Mouse (Mus musculus) midbrain, embryonic 10.5 days (tissue): ENCODE measurements at regions not wholly inside any gene's neighbourhood (a gene's known extent, or its start where the extent isn't known, plus 50 kb on each side); places are given as distances from the start of the nearest gene placed in this dataset.

Experiments used
- DNase-seq: peaks from one replicate; pipeline ENCODE4 v3.0.0-alpha.2; 2017; ENCODE audit warnings: low spot score
- H3K27ac ChIP-seq: fragments of 300-500 bp; sonication (generic); replicated peaks from 2 replicates; pipeline ENCODE4 v1.5.1; 2016; ENCODE audit warnings: mild to moderate bottlenecking
- H3K27me3 ChIP-seq: fragments of 300-500 bp; sonication (generic); 2 replicates; pipeline ENCODE4 v1.6.1; 2016; ENCODE audit warnings: low read depth, mild to moderate bottlenecking; ENCODE audit not compliant: poor library complexity, severe bottlenecking
- H3K36me3 ChIP-seq: fragments of 300-500 bp; sonication (generic); 2 replicates; pipeline ENCODE4 v1.6.1; 2016; ENCODE audit warnings: mild to moderate bottlenecking, moderate library complexity
- H3K4me1 ChIP-seq: fragments of 300-500 bp; sonication (generic); 2 replicates; pipeline ENCODE4 v1.6.1; 2016
- H3K4me3 ChIP-seq: fragments of 300-500 bp; sonication (generic); 2 replicates; pipeline ENCODE4 v1.5.1; 2016; ENCODE audit warnings: mild to moderate bottlenecking, moderate library complexity
- H3K9me3 ChIP-seq: fragments of 300-500 bp; sonication (generic); replicated peaks from 2 replicates; pipeline ENCODE4 v1.6.1; 2016; ENCODE audit warnings: mild to moderate bottlenecking
- WGBS: fragments of 180-500 bp; shearing (Covaris S2); methylation state at CpG from one replicate; pipeline ENCODE4 v1.1.7; 2016; 5-methylcytosine and 5-hydroxymethylcytosine counted together

GRCm38 (mm10) chr8:10828580-10828979, 179.7 kb downstream of the Irs2 start:
- Histone ChIP-seq H3K9me3 (no peaks in the 10 kb centered on the region), H3K36me3 (no peaks in the 10 kb centered on the region), H3K4me1 (peaks cover 4% of the 10 kb centered on the region), H3K27me3 (0 out of 2 replicates have a peak, but pooled peaks cover 9% of the 10 kb centered on the region), H3K27ac (0 out of 2 replicates have a peak overlapping the region, but pooled peaks have one; percentile 9), H3K4me3 (no peak overlapping the region)
- 45% methylated on average over 9 of the region's 9 CpGs for WGBS
- no peak for DNase-seq

GRCm38 (mm10) chr8:10827560-10827959, 180.7 kb downstream of the Irs2 start:
- DNase-seq: no peak
- Histone ChIP-seq H3K4me1 (peaks cover 4% of the 10 kb centered on the region), H3K27ac (no peak overlapping the region), H3K4me3 (no peak overlapping the region), H3K9me3 (no peaks in the 10 kb centered on the region), H3K36me3 (no peaks in the 10 kb centered on the region), H3K27me3 (0 out of 2 replicates have a peak, but pooled peaks cover 9% of the 10 kb centered on the region)
- 91% methylated on average over 6 of the region's 6 CpGs for WGBS

GRCm38 (mm10) chr8:10825981-10826380, 182.3 kb downstream of the Irs2 start:
- 0 out of 2 replicates have a peak, but pooled peaks cover 9% of the 10 kb centered on the region for H3K27me3 ChIP-seq
- H3K9me3 ChIP-seq: no peaks in the 10 kb centered on the region
- no peak overlapping the region for H3K4me3 ChIP-seq
- H3K27ac ChIP-seq: no peak overlapping the region
- H3K36me3 ChIP-seq: no peaks in the 10 kb centered on the region
- no peak for DNase-seq
- peaks cover 4% of the 10 kb centered on the region for H3K4me1 ChIP-seq
- WGBS: 86% methylated on average over 4 of the region's 4 CpGs

GRCm38 (mm10) chr8:10825192-10825926, 182.9 kb downstream of the Irs2 start:
- DNase-seq: no peak
- WGBS: 88% methylated on average over 10 of the region's 10 CpGs
- Histone ChIP-seq H3K4me1 (peaks cover 4% of the 10 kb centered on the region), H3K9me3 (no peaks in the 10 kb centered on the region), H3K36me3 (no peaks in the 10 kb centered on the region), H3K4me3 (no peak overlapping the region), H3K27ac (no peak overlapping the region), H3K27me3 (0 out of 2 replicates have a peak, but pooled peaks cover 9% of the 10 kb centered on the region)

- no peak overlapping the region for H3K4me3 ChIP-seq
- no peaks in the 10 kb centered on the region for H3K36me3 ChIP-seq
- 81% methylated on average over 2 of the region's 2 CpGs for WGBS
- H3K27me3 ChIP-seq: no peaks in the 10 kb centered on the region
- no peak for DNase-seq
- no peaks in the 10 kb centered on the region for H3K9me3 ChIP-seq
- H3K4me1 ChIP-seq: no peaks in the 10 kb centered on the region
- no peak overlapping the region for H3K27ac ChIP-seq
Measured at GRCm38 (mm10) chr8:10821901-10822300, 186.4 kb downstream of the Irs2 start.

- Histone ChIP-seq H3K4me1 (peaks cover 13% of the 10 kb centered on the region), H3K9me3 (no peaks in the 10 kb centered on the region), H3K27me3 (no peaks in the 10 kb centered on the region), H3K4me3 (no peak overlapping the region), H3K27ac (no peak overlapping the region), H3K36me3 (no peaks in the 10 kb centered on the region)
- no peak for DNase-seq
- 91% methylated on average over 7 of the region's 7 CpGs for WGBS
Measured at GRCm38 (mm10) chr8:10814499-10814898, 193.8 kb downstream of the Irs2 start.

GRCm38 (mm10) chr8:10812060-10812670, 196.1 kb downstream of the Irs2 start:
- H3K27me3 ChIP-seq: no peaks in the 10 kb centered on the region
- H3K4me3 ChIP-seq: no peak overlapping the region
- 78% methylated on average over 10 of the region's 10 CpGs for WGBS
- peaks cover 15% of the 10 kb centered on the region for H3K4me1 ChIP-seq
- H3K36me3 ChIP-seq: no peaks in the 10 kb centered on the region
- DNase-seq: no peak
- peak overlapping the region; percentile 23; the same call in 1 of the 2 replicates for H3K27ac ChIP-seq
- no peaks in the 10 kb centered on the region for H3K9me3 ChIP-seq

GRCm38 (mm10) chr8:10807040-10807439, 201.2 kb downstream of the Irs2 start:
- H3K27ac ChIP-seq: 0 out of 2 replicates have a peak overlapping the region, but pooled peaks have one; percentile 38
- no peaks in the 10 kb centered on the region for H3K36me3 ChIP-seq
- H3K4me3 ChIP-seq: no peak overlapping the region
- WGBS: 91% methylated on average over 5 of the region's 5 CpGs
- no peaks in the 10 kb centered on the region for H3K9me3 ChIP-seq
- DNase-seq: no peak
- peaks cover 8% of the 10 kb centered on the region; the same call in 1 of the 2 replicates for H3K27me3 ChIP-seq
- H3K4me1 ChIP-seq: peaks cover 48% of the 10 kb centered on the region

- peaks cover 8% of the 10 kb centered on the region; the same call in 1 of the 2 replicates for H3K27me3 ChIP-seq
- WGBS: 3% methylated on average over 23 of the region's 25 CpGs
- no peaks in the 10 kb centered on the region for H3K36me3 ChIP-seq
- H3K4me1 ChIP-seq: peaks cover 42% of the 10 kb centered on the region
- peak overlapping the region; percentile 84 for H3K27ac ChIP-seq
- H3K9me3 ChIP-seq: no peaks in the 10 kb centered on the region
- H3K4me3 ChIP-seq: peak overlapping the region; percentile 11; the same call in 1 of the 2 replicates
- DNase-seq: peak; percentile 77
Measured at GRCm38 (mm10) chr8:10805405-10806151, 202.7 kb downstream of the Irs2 start.

GRCm38 (mm10) chr8:10804974-10805373, 203.3 kb downstream of the Irs2 start:
- H3K27me3 ChIP-seq: peaks cover 8% of the 10 kb centered on the region; the same call in 1 of the 2 replicates
- H3K27ac ChIP-seq: peak overlapping the region; percentile 84
- peaks cover 42% of the 10 kb centered on the region for H3K4me1 ChIP-seq
- no peaks in the 10 kb centered on the region for H3K36me3 ChIP-seq
- peak; percentile 29 for DNase-seq
- WGBS: 38% methylated on average over 3 of the region's 3 CpGs
- no peaks in the 10 kb centered on the region for H3K9me3 ChIP-seq
- H3K4me3 ChIP-seq: peak overlapping the region; percentile 11; the same call in 1 of the 2 replicates

GRCm38 (mm10) chr8:10802003-10802402, 206.3 kb downstream of the Irs2 start:
- Histone ChIP-seq H3K4me3 (no peak overlapping the region), H3K27me3 (peaks cover 8% of the 10 kb centered on the region; the same call in 1 of the 2 replicates), H3K9me3 (no peaks in the 10 kb centered on the region), H3K27ac (peak overlapping the region; percentile 38), H3K36me3 (no peaks in the 10 kb centered on the region), H3K4me1 (peaks cover 43% of the 10 kb centered on the region)
- DNase-seq: no peak

- Histone ChIP-seq H3K9me3 (no peaks in the 10 kb centered on the region), H3K27ac (peak overlapping the region; percentile 38), H3K4me3 (no peak overlapping the region), H3K27me3 (peaks cover 4% of the 10 kb centered on the region; the same call in 1 of the 2 replicates), H3K36me3 (no peaks in the 10 kb centered on the region), H3K4me1 (peaks cover 39% of the 10 kb centered on the region)
- no peak for DNase-seq
- WGBS: 84% methylated on average over 5 of the region's 5 CpGs
Measured at GRCm38 (mm10) chr8:10801580-10801979, 206.7 kb downstream of the Irs2 start.
